Mouse (Mus musculus) megakaryocyte-erythroid progenitor cell, adult 5 weeks (primary cell): Measurements from ENCODE around the gene Slc16a3. TPM values are rescaled to one million over a fixed set of nuclear protein-coding genes. Genes with fewer than 3 reads are reported as not detected.

ENCODE experiments used
- polyA plus RNA-seq: library from polyadenylated mRNA; stranded (reverse); fragments of >175 nt; gene quantifications from 2 replicates; pipeline ENCODE4 v1.2.3, GENCODE M21; 2012

Slc16a3 gene
- 15.1 and 25.3 TPM in 2 replicates for polyA plus RNA-seq

DNA sequence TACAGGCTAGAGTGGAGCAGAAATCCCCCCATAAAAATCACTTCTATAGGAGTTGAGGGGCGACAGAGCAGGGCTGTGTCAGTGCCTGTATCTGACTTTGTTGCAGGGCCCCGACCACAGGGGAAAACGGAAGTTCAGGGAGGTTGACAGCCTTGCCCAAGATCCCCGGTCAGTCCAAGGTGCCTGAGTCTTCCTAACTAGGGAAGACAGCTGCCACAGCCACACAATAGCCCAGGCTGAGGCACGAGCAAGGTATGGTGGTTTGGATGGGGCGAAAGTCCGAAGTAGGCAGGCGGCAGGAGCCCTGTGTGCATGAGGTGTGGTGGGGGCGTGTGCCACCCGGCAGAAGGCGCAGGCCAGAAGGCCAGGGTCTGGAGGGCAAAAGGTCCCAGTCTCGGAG is at the start of gene Slc16a3:
TSS of gene Slc16a3 (plus strand) at position 153 of the 400 bp plus-strand sequence.

DNA sequence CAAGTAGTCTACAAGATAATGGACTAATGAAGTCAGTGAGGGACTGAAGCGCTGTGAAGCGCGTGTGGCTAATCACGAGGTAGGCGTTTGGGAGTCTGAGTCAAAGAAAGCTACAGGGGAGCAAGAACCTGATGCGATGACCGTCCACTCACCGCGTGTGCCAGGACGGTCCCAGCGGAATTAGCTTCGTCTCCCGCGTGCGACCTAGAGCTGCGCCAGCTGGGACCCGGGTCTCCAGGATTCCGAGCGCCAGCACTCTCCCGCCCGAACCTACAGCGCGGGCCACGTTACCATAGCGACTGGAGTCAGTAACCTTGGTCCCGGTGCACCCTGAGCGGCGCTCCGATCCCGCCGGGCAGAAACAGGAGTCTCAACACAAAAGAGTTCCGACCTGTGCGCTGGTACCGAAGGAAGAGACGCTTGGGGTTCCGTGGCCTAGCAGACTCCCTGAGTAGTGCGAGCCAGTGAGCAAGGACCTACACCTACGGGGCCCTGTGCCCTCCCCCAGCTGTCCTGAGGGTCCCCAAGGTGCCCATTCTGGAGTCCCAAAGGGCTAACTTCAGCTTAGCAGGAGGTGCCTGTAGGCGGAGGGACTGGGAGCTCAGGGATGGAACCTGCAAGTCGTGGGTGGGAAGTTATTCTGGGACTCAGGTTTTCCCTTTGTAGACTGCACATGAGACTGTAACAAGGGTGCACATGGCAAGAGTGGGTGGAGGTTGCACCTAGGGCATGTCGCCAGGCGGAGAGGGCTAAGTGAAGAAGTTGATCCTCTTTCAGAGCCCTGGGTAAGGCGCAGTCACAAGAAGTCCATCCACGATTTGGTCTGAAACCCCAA is 15.5 kb upstream of the Slc16a3 start, which contains the start of gene Ccdc57:
TSS of gene Ccdc57 (minus strand) at position 309 of the 835 bp plus-strand sequence.

GRCm38 (mm10) chr11:120990951-120991526 is 42.8 kb downstream of the Slc16a3 start, which contains the start of gene Csnk1d:
Gene Csnk1d, minus strand, starts transcription at chr11:120991330.

Other genes with a start within 250 kb of the Slc16a3 start
- 97.1 and 99.7 TPM in 2 replicates for gene Cenpx, start 234.7 kb upstream of the Slc16a3 start, polyA plus RNA-seq
- gene Lrrc45, start 234.6 kb upstream of the Slc16a3 start, polyA plus RNA-seq, result 59.1 and 87.9 TPM in 2 replicates
- 5.4 and 8.3 TPM in 2 replicates for gene Rac3, start 227.0 kb upstream of the Slc16a3 start, polyA plus RNA-seq
- 32.0 and 32.8 TPM in 2 replicates for gene Dcxr, start 221.2 kb upstream of the Slc16a3 start, polyA plus RNA-seq
- not detected in 2 replicates for gene Cbr2, start 216.4 kb upstream of the Slc16a3 start, polyA plus RNA-seq
- 38.6 and 45.6 TPM in 2 replicates for gene Hmga1b, start 185.7 kb upstream of the Slc16a3 start, polyA plus RNA-seq
- gene Rfng, start 164.3 kb upstream of the Slc16a3 start, polyA plus RNA-seq, result 54.4 and 68.5 TPM in 2 replicates
- 52.0 and 53.8 TPM in 2 replicates for gene Gps1, start 164.2 kb upstream of the Slc16a3 start, polyA plus RNA-seq
- 131 and 148 TPM in 2 replicates for gene Dus1l, start 152.1 kb upstream of the Slc16a3 start, polyA plus RNA-seq
- gene Fasn, start 123.9 kb upstream of the Slc16a3 start, polyA plus RNA-seq, result 256 and 260 TPM in 2 replicates
- gene Ccdc57, start 15.6 kb upstream of the Slc16a3 start, polyA plus RNA-seq, result 5.9 and 8.1 TPM in 2 replicates
- gene Csnk1d, start 42.9 kb downstream of the Slc16a3 start, polyA plus RNA-seq, result 177 and 184 TPM in 2 replicates
- gene Cd7, start 90.9 kb downstream of the Slc16a3 start, polyA plus RNA-seq, result 9.9 and 11.8 TPM in 2 replicates
- gene Sectm1b, start 115.1 kb downstream of the Slc16a3 start, polyA plus RNA-seq, result not detected in 2 replicates
- not detected in 2 replicates for gene Sectm1a, start 132.7 kb downstream of the Slc16a3 start, polyA plus RNA-seq
- not detected in 2 replicates for gene Tex19.2, start 170.2 kb downstream of the Slc16a3 start, polyA plus RNA-seq
- gene Tex19.1, start 197.7 kb downstream of the Slc16a3 start, polyA plus RNA-seq, result not detected in 2 replicates
- gene Uts2r, start 211.8 kb downstream of the Slc16a3 start, polyA plus RNA-seq, result not detected in 2 replicates